Mouse (Mus musculus) lung, embryonic 16.5 days (tissue): Measurements from ENCODE around the gene Ankrd27. TPM values are rescaled to one million over a fixed set of nuclear protein-coding genes. Genes with fewer than 3 reads are reported as not detected.

Experiments used
- ATAC-seq: fragments of 200-750 bp; cut with Nextera tagmentation; 2 replicates; pipeline ENCODE4 v1.8.0; 2017; ENCODE audit warnings: low read depth, mild to moderate bottlenecking, moderate library complexity
- H3K27ac ChIP-seq: fragments of 300-500 bp; sonication (generic); 2 replicates; pipeline ENCODE4 v1.5.1; 2014; ENCODE audit warnings: mild to moderate bottlenecking, control low read depth, low read length
- H3K27me3 ChIP-seq: fragments of 300-500 bp; sonication (generic); 2 replicates; pipeline ENCODE4 v1.6.1; 2014; ENCODE audit warnings: low read depth, low read length, mixed read lengths; ENCODE audit not compliant: control insufficient read depth, insufficient read depth
- H3K36me3 ChIP-seq: fragments of 300-500 bp; sonication (generic); 2 replicates; pipeline ENCODE4 v1.6.1; 2014; ENCODE audit warnings: low read length; ENCODE audit not compliant: control insufficient read depth, insufficient read depth
- H3K4me1 ChIP-seq: fragments of 300-500 bp; sonication (generic); replicated peaks from 2 replicates; pipeline ENCODE4 v1.6.1; 2014; ENCODE audit warnings: low read length, mixed read lengths; ENCODE audit not compliant: control insufficient read depth, insufficient read depth
- H3K4me2 ChIP-seq: fragments of 300-500 bp; sonication (generic); 2 replicates; pipeline ENCODE4 v1.6.1; 2014; ENCODE audit warnings: low read depth, low read length, control low read depth
- H3K4me3 ChIP-seq: fragments of 300-500 bp; sonication (generic); 2 replicates; pipeline ENCODE4 v1.5.1; 2014; ENCODE audit warnings: mild to moderate bottlenecking, low read length, control low read depth
- H3K9ac ChIP-seq: fragments of 300-500 bp; sonication (generic); 2 replicates; pipeline ENCODE4 v1.6.1; 2014; ENCODE audit warnings: low read length, control low read depth
- H3K9me3 ChIP-seq: fragments of 300-500 bp; sonication (generic); 2 replicates; pipeline ENCODE4 v1.6.1; 2016; ENCODE audit warnings: low read length; ENCODE audit not compliant: control insufficient read depth
- WGBS: fragments of 180-500 bp; shearing (Covaris S2); extraction: QIAGEN DNeasy Blood & Tissue Kit; methylation state at CpG from one replicate; pipeline ENCODE4 v1.1.7; 2014; 5-methylcytosine and 5-hydroxymethylcytosine counted together
- polyA plus RNA-seq: library from polyadenylated mRNA; unstranded; fragments of >200 nt; fragmentation: Nextera tagmentation; extraction: Ambion mirVana; gene quantifications from 2 replicates; pipeline ENCODE4 v1.2.1, GENCODE M21; 2015

Gene Ankrd27
- polyA plus RNA-seq = 36.2 and 36.3 TPM in 2 replicates

GRCm38 (mm10) chr7:35586055-35586905, at the start of gene Ankrd27:
Gene Ankrd27, plus strand, starts transcription at chr7:35586244.
- Histone ChIP-seq H3K36me3 (no peaks in the 10 kb centered on the region), H3K4me2 (peak within 1 kb of the TSS; percentile 97), H3K9me3 (no peaks in the 10 kb centered on the region), H3K27ac (peak within 1 kb of the TSS; percentile 29; the same call in 1 of the 2 replicates), H3K4me3 (peak within 1 kb of the TSS; percentile 78), H3K27me3 (peaks cover 25% of the 10 kb centered on the region), H3K9ac (peak within 1 kb of the TSS; percentile 81), H3K4me1 (peaks cover 12% of the 10 kb centered on the region)
- WGBS = under 1% methylated on average over 49 of the region's 49 CpGs
- peak; percentile 98 for ATAC-seq

DNA sequence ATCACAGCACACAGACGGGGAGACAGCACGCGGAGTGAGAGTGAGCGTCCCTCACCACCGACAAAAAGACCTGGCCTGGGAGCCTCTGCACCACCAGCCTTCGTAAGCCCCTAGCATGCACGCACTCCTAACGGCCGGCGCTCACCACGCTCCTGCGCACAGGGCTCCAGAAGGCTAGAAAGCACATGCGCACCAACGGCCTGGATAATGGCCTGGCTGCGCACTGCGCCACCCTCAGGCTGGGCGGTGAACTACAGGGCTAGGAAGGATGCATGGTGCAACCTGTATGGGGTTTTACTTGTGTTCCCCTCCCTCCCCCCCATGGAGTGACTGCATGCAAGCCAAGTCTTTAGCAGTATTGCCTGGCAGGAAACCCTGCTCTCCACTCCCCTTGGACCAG, 48.5 kb upstream of the Ankrd27 start, which contains the start of gene Tdrd12:
TSS of gene Tdrd12 (minus strand) at position 184 of the 400 bp plus-strand sequence.
- H3K36me3 ChIP-seq = no peaks in the 10 kb centered on the region
- H3K4me1 ChIP-seq = no peaks in the 10 kb centered on the region
- H3K9ac ChIP-seq = no peak within 1 kb of the TSS
- no peak for ATAC-seq
- H3K9me3 ChIP-seq = no peaks in the 10 kb centered on the region
- H3K27me3 ChIP-seq = no peaks in the 10 kb centered on the region
- no peak within 1 kb of the TSS for H3K27ac ChIP-seq
- no peak within 1 kb of the TSS for H3K4me2 ChIP-seq
- 91% methylated on average over 17 of the region's 17 CpGs for WGBS
- H3K4me3 ChIP-seq = no peak within 1 kb of the TSS

- peak; percentile 54; the same call in 1 of the 2 replicates for ATAC-seq
- Histone ChIP-seq H3K36me3 (peaks cover 12% of the 10 kb centered on the region), H3K27ac (no peak overlapping the region), H3K4me2 (no peak overlapping the region), H3K4me1 (no peaks in the 10 kb centered on the region), H3K9me3 (no peaks in the 10 kb centered on the region), H3K4me3 (no peak overlapping the region), H3K27me3 (no peaks in the 10 kb centered on the region), H3K9ac (no peak overlapping the region)
- WGBS = 27% methylated on average over 4 of the region's 4 CpGs
These were observed 40.2 kb upstream of the Ankrd27 start for GRCm38 (mm10) chr7:35545881-35546280.

DNA sequence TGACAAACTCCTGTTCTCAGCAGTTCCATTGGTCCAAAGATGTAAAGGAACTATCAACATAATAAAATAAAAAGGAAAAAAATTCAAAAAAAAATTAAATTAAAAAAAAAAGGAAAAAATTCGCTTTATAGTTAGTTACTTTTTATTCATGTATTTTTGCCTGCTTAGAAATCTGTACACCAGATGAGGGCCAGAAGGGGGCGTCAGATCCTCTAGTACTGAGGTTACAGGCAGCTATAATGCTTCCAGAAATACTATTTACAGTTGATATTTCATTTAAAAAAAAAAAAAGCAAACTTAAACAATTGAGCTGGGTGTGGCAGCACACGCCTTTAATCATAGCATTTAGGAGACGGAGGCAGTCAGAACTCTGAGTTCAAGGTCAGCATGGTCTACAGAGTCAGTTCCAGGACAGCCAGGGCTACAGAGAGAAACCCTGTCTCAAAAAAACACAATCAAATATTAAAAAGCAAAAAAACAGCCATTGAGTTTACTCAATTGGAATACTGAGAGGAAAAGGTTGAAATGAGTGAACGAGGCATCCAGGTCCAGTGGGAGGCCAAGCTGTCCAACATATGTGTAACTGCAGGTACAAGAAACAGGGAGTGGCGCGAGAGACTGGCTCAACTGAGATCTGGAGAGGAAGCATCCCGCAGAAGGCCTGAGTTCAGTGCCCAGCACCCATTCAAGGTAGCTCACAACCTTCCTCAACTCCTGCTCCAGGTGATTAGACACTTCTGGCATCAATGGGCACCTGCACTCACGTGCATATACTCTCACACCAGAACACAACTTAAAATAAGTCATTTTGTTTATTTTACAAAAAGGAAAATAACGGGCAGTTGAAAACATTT, 32.1 kb upstream of the Ankrd27 start:
- peak overlapping the region; percentile 99 for H3K4me2 ChIP-seq
- no peaks in the 10 kb centered on the region for H3K27me3 ChIP-seq
- H3K27ac ChIP-seq = no peak overlapping the region
- H3K9me3 ChIP-seq = no peaks in the 10 kb centered on the region
- peaks cover 9% of the 10 kb centered on the region for H3K36me3 ChIP-seq
- H3K9ac ChIP-seq = no peak overlapping the region
- H3K4me1 ChIP-seq = peaks cover 4% of the 10 kb centered on the region; the same call in 1 of the 2 replicates
- peak overlapping the region; percentile 83 for H3K4me3 ChIP-seq
- no peak for ATAC-seq
- WGBS = 56% methylated on average over 10 of the region's 10 CpGs

- peak overlapping the region; percentile 99 for H3K4me2 ChIP-seq
- H3K4me3 ChIP-seq = peak overlapping the region; percentile 83
- H3K27ac ChIP-seq = peak overlapping the region; percentile 97
- peak; percentile 46 for ATAC-seq
- peaks cover 7% of the 10 kb centered on the region for H3K36me3 ChIP-seq
- WGBS = 4% methylated on average over 28 of the region's 28 CpGs
- H3K9ac ChIP-seq = peak overlapping the region; percentile 95
- H3K9me3 ChIP-seq = no peaks in the 10 kb centered on the region
- peaks cover 4% of the 10 kb centered on the region; the same call in 1 of the 2 replicates for H3K4me1 ChIP-seq
- no peaks in the 10 kb centered on the region for H3K27me3 ChIP-seq
These were observed 31.4 kb upstream of the Ankrd27 start for GRCm38 (mm10) chr7:35554605-35555175.

- peak overlapping the region; percentile 95 for H3K9ac ChIP-seq
- peaks cover 4% of the 10 kb centered on the region; the same call in 1 of the 2 replicates for H3K4me1 ChIP-seq
- H3K27ac ChIP-seq = peak overlapping the region; percentile 97
- WGBS = under 1% methylated on average over 73 of the region's 93 CpGs
- peak; percentile 94 for ATAC-seq
- peak overlapping the region; percentile 83 for H3K4me3 ChIP-seq
- no peaks in the 10 kb centered on the region for H3K27me3 ChIP-seq
- H3K36me3 ChIP-seq = peaks cover under 1% of the 10 kb centered on the region; the same call in 1 of the 2 replicates
- peak overlapping the region; percentile 99 for H3K4me2 ChIP-seq
- H3K9me3 ChIP-seq = no peaks in the 10 kb centered on the region
These were observed 30.5 kb upstream of the Ankrd27 start for GRCm38 (mm10) chr7:35555224-35556204.

DNA sequence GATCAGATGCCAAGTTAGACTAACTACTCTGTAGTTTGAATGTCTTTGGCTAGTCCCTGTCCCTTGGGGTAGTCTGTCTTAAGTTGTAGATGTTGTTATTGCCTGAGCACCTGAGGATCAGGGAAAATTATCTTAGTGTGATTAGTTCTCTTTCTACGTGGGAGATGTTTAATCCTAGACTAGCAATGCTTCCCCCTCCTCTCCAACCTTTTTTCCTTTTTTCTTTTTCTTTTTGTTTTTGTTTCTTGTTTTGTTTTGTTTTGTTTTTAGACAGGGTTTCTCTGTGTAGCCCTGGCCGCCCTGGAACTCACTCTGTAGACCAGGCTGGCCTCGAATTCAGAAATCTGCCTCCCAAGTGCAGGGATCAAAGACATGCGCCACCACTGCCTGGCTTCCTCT, 29.8 kb upstream of the Ankrd27 start, which contains the start of gene Nudt19:
TSS of gene Nudt19 (minus strand) at position 100 of the 399 bp plus-strand sequence.
- peak within 1 kb of the TSS; percentile 97 for H3K27ac ChIP-seq
- H3K4me3 ChIP-seq = peak within 1 kb of the TSS; percentile 83
- ATAC-seq = no peak
- peak within 1 kb of the TSS; percentile 99 for H3K4me2 ChIP-seq
- no peaks in the 10 kb centered on the region for H3K36me3 ChIP-seq
- WGBS = 55% methylated on average over 4 of the region's 4 CpGs
- H3K9ac ChIP-seq = peak within 1 kb of the TSS; percentile 95
- no peaks in the 10 kb centered on the region for H3K9me3 ChIP-seq
- H3K27me3 ChIP-seq = no peaks in the 10 kb centered on the region
- peaks cover 4% of the 10 kb centered on the region; the same call in 1 of the 2 replicates for H3K4me1 ChIP-seq

DNA sequence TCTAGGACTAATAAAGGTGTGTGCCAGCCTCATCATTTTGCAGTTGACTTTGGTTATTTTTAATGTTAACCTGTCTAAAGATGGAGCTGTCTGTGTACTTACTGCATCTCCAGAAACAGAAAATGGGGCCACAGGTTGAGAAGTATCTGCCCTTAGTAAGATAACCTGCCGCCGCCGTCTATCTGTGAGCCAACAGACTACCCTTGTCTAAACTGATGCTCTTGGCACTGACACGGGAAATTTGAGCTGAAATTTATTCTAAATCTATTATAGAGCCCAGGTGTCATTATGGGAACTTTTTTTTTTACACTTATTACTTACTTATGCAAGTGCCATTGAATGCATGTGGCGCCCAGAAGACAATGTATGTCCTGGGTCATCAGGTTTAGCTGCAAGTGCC, 29.1 kb upstream of the Ankrd27 start:
- peaks cover 4% of the 10 kb centered on the region; the same call in 1 of the 2 replicates for H3K4me1 ChIP-seq
- H3K4me2 ChIP-seq = no peak overlapping the region
- no peaks in the 10 kb centered on the region for H3K36me3 ChIP-seq
- H3K4me3 ChIP-seq = no peak overlapping the region
- no peaks in the 10 kb centered on the region for H3K27me3 ChIP-seq
- 78% methylated on average over 5 of the region's 5 CpGs for WGBS
- no peaks in the 10 kb centered on the region for H3K9me3 ChIP-seq
- no peak overlapping the region for H3K27ac ChIP-seq
- H3K9ac ChIP-seq = no peak overlapping the region
- ATAC-seq = no peak
